Mouse (Mus musculus): Measurements from ENCODE around the gene Btbd35f23. TPM values are rescaled to one million over a fixed set of nuclear protein-coding genes. Genes with fewer than 3 reads are reported as not detected.
"Not testable (repeated sequence)": the region's sequence is repeated elsewhere in the genome, so short reads cannot be mapped to it uniquely, and the experiment has no call there.

Btbd35f23 gene
- not detected in 2 replicates for polyA plus RNA-seq (2012; rRNA removed)

GRCm38 (mm10) chrX:3076575-3076974 lies at the start of gene Btbd35f23:
Gene Btbd35f23 (plus strand): TSS chrX:3076875.
- H3K27ac ChIP-seq (ENCODE audit: insufficient read depth, low read length); H3K4me3 ChIP-seq (ENCODE audit: insufficient read depth, low read length): not testable (repeated sequence)

More at GRCm38 (mm10) chrX:3076575-3076974, at the start of gene Btbd35f23:
- not testable (repeated sequence) for H3K4me1 ChIP-seq (ENCODE audit: control insufficient read depth, insufficient read depth, low read length)

Other genes starting within 250 kb of the Btbd35f23 start
- not detected in 2 replicates for gene Btbd35f24, start 119.0 kb downstream of the Btbd35f23 start, polyA plus RNA-seq (2012; rRNA removed)

All from cortical plate, adult 2 months (tissue).